Mouse (Mus musculus) mouse embryonic stem cell (cell line): ENCODE results near the gene Stra8.

ENCODE experiments used
- in situ Hi-C, 2 experiments: fragments of 300-500 bp; cut with MboI; formaldehyde crosslinking; loops; 1 replicate in 1 of 2; 3 replicates in 1 of 2; pipeline ENCODE4 v1.14.3; 2019 to 2020; ENCODE audit warnings: low sequenced_read_pairs in 2 of 2, low pct_unique_long_range_greater_than_20kb in 1 of 2, mixed read lengths in 1 of 2; ENCODE audit not compliant: unreplicated experiment in 1 of 2

Stra8 gene

GRCm38 (mm10) chr6:34927156-34927555 lies 7.2 kb downstream of the Stra8 start:
- in situ Hi-C loops = loop anchor here in 1 of 2 experiments (10.0 kb wide), 1 partner anchor 152 kb away; no protein-coding TSS in a partner anchor

GRCm38 (mm10) chr6:34927594-34927993 lies 7.6 kb downstream of the Stra8 start:
- in situ Hi-C loops = loop anchor here in 1 of 2 experiments (10.0 kb wide), 1 partner anchor 153 kb away; no protein-coding TSS in a partner anchor

- in situ Hi-C loops = no loop called here
Observed at GRCm38 (mm10) chr6:34932633-34933032, 12.7 kb downstream of the Stra8 start.

- in situ Hi-C loops = loop anchor here in 1 of 2 experiments (5.0 kb wide), 1 partner anchor 61 kb away; no protein-coding TSS in a partner anchor
Observed at GRCm38 (mm10) chr6:34936743-34937142, 16.8 kb downstream of the Stra8 start.

GRCm38 (mm10) chr6:34938280-34938928 lies 18.4 kb downstream of the Stra8 start:
- in situ Hi-C loops = loop anchor here in 1 of 2 experiments (5.0 kb wide), 1 partner anchor 59 kb away; no protein-coding TSS in a partner anchor

GRCm38 (mm10) chr6:34938929-34939325 lies 19.0 kb downstream of the Stra8 start:
- in situ Hi-C loops = loop anchor here in 1 of 2 experiments (5.0 kb wide), 1 partner anchor 58 kb away; no protein-coding TSS in a partner anchor

- in situ Hi-C loops = loop anchor here in 1 of 2 experiments (5.0 kb wide), 1 partner anchor 58 kb away; no protein-coding TSS in a partner anchor
Observed at GRCm38 (mm10) chr6:34939451-34939850, 19.5 kb downstream of the Stra8 start.

GRCm38 (mm10) chr6:34941496-34941895 lies 21.5 kb downstream of the Stra8 start:
- in situ Hi-C loops = no loop called here

GRCm38 (mm10) chr6:34942446-34942845 lies 22.5 kb downstream of the Stra8 start:
- in situ Hi-C loops = no loop called here

GRCm38 (mm10) chr6:34943499-34943898 lies 23.5 kb downstream of the Stra8 start:
- in situ Hi-C loops = no loop called here

GRCm38 (mm10) chr6:34946486-34947079 lies 26.6 kb downstream of the Stra8 start:
- in situ Hi-C loops = no loop called here

- in situ Hi-C loops = no loop called here
Observed at GRCm38 (mm10) chr6:34948461-34948860, 28.5 kb downstream of the Stra8 start.

GRCm38 (mm10) chr6:34951518-34951917 lies 31.6 kb downstream of the Stra8 start:
- in situ Hi-C loops = no loop called here

GRCm38 (mm10) chr6:34951956-34952667 lies 32.1 kb downstream of the Stra8 start:
- in situ Hi-C loops = no loop called here

- in situ Hi-C loops = no loop called here
Observed at GRCm38 (mm10) chr6:34954926-34955861, 35.2 kb downstream of the Stra8 start.

- in situ Hi-C loops = no loop called here
Observed at GRCm38 (mm10) chr6:34955862-34956241, 35.9 kb downstream of the Stra8 start.

GRCm38 (mm10) chr6:34959131-34959530 lies 39.2 kb downstream of the Stra8 start:
- in situ Hi-C loops = no loop called here

GRCm38 (mm10) chr6:34964550-34964949 lies 44.6 kb downstream of the Stra8 start:
- in situ Hi-C loops = no loop called here
